Mouse (Mus musculus) lung, postnatal 0 days (tissue): ENCODE measurements around the gene Dnaaf1.
A peak's percentile ranks its signal among the peaks of the same experiment; 100 is the strongest.

ENCODE experiments used
- CTCF ChIP-seq: IDR thresholded peaks from 2 replicates; pipeline ENCODE4 v1.5.1; 2016; ENCODE audit warnings: antibody characterized with exemption, mild to moderate bottlenecking
- EP300 ChIP-seq: IDR thresholded peaks from 2 replicates; pipeline ENCODE4 v1.6.1; 2016; ENCODE audit warnings: antibody characterized with exemption, mild to moderate bottlenecking, control low read depth

GRCm38 (mm10) chr8:119606224-119606623 is 31.2 kb downstream of the Dnaaf1 start:
- TF ChIP-seq CTCF (peak; percentile 44), EP300 (no peak)
